Mouse (Mus musculus): ENCODE results near the gene Tnp1. TPM values are rescaled to one million over a fixed set of nuclear protein-coding genes. Genes with fewer than 3 reads are reported as not detected.

Gene Tnp1
- polyA plus RNA-seq, 1 experiment from 2014 or later: not detected

DNA sequence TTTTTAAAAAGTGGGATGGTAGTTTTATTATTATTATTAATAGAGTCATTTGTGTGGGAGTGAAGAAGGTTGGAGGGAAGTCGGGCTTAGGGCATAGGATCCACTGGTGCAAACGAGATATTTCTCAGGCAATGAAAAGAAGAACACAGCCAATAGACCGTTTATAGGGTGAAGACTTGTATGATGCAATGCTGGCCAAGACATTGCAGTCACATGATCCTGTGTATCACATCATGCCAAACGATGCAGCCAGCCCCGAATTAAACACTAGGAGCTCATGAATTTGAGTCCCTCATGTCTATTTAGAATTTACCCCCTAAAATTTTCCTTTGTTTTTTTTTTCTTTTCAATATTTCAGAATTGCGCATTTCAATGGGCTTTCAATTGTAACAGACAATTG lies 13.0 kb upstream of the Tnp1 start:
- Histone ChIP-seq H3K4me3 (ENCODE audit: low read depth, low read length) (no peak overlapping the region), H3K36me3 (ENCODE audit: control insufficient read depth, insufficient read depth, low read length) (no peaks in the 10 kb centered on the region), H3K27me3 (ENCODE audit: control insufficient read depth, insufficient read depth, low read depth, low read length) (no peaks in the 10 kb centered on the region), H3K4me2 (ENCODE audit: low read length) (no peak overlapping the region), H3K9me3 (replicated peaks; ENCODE audit: control insufficient read depth, low read length, poor library complexity, severe bottlenecking) (no peaks in the 10 kb centered on the region), H3K27ac (ENCODE audit: low read length) (no peak overlapping the region), H3K9ac (ENCODE audit: low read depth, low read length) (no peak overlapping the region), H3K4me1 (ENCODE audit: control insufficient read depth, insufficient read depth, low read length) (no peaks in the 10 kb centered on the region)
- WGBS: 90% methylated on average over 6 of the region's 6 CpGs
- no peak for ATAC-seq

GRCm38 (mm10) chr1:73027381-73027780 lies 11.7 kb upstream of the Tnp1 start:
- no peak for ATAC-seq
- H3K4me1 ChIP-seq (ENCODE audit: control insufficient read depth, insufficient read depth, low read length): no peaks in the 10 kb centered on the region
- H3K36me3 ChIP-seq (ENCODE audit: control insufficient read depth, insufficient read depth, low read length): no peaks in the 10 kb centered on the region
- no peak overlapping the region for H3K9ac ChIP-seq (ENCODE audit: low read depth, low read length)
- no peak overlapping the region for H3K27ac ChIP-seq (ENCODE audit: low read length)
- H3K27me3 ChIP-seq (ENCODE audit: control insufficient read depth, insufficient read depth, low read depth, low read length): no peaks in the 10 kb centered on the region
- H3K9me3 ChIP-seq (replicated peaks; ENCODE audit: control insufficient read depth, low read length, poor library complexity, severe bottlenecking): no peaks in the 10 kb centered on the region
- H3K4me2 ChIP-seq (ENCODE audit: low read length): no peak overlapping the region
- 78% methylated on average over 4 of the region's 4 CpGs for WGBS
- H3K4me3 ChIP-seq (ENCODE audit: low read depth, low read length): no peak overlapping the region

DNA sequence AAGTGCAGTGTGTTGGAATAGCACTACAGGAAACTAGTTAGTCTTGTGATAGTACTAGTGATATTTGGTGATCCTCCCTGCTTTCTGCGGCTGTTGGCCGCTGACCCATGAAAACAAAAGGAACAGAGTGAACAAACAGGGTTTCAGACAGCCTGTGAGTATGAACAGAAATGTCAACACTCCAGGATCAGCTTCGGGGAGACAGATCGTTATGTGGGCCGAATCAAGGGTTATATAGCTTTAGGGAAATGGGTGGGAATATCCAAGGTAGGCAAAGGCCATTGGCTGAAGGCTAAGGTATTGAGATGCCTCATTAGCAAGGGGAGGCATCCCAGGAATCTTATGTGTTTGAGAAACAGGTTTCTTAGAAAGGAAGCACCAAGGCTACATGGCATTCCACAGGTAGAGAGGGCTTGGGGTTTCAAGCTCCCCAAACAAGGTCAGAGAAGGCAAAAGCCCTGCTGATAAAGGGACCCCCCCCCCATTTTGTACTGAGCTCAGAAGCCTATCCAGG lies 11.1 kb upstream of the Tnp1 start:
- H3K27me3 ChIP-seq (ENCODE audit: control insufficient read depth, insufficient read depth, low read depth, low read length): no peaks in the 10 kb centered on the region
- H3K9me3 ChIP-seq (replicated peaks; ENCODE audit: control insufficient read depth, low read length, poor library complexity, severe bottlenecking): no peaks in the 10 kb centered on the region
- 76% methylated on average over 5 of the region's 5 CpGs for WGBS
- H3K4me2 ChIP-seq (ENCODE audit: low read length): no peak overlapping the region
- H3K9ac ChIP-seq (ENCODE audit: low read depth, low read length): no peak overlapping the region
- no peak overlapping the region for H3K4me3 ChIP-seq (ENCODE audit: low read depth, low read length)
- no peak overlapping the region for H3K27ac ChIP-seq (ENCODE audit: low read length)
- no peaks in the 10 kb centered on the region for H3K4me1 ChIP-seq (ENCODE audit: control insufficient read depth, insufficient read depth, low read length)
- H3K36me3 ChIP-seq (ENCODE audit: control insufficient read depth, insufficient read depth, low read length): no peaks in the 10 kb centered on the region
- ATAC-seq: no peak

- ATAC-seq: no peak
- Histone ChIP-seq H3K4me2 (ENCODE audit: low read length) (no peak overlapping the region), H3K27me3 (ENCODE audit: control insufficient read depth, insufficient read depth, low read depth, low read length) (no peaks in the 10 kb centered on the region), H3K4me3 (ENCODE audit: low read depth, low read length) (no peak overlapping the region), H3K9me3 (replicated peaks; ENCODE audit: control insufficient read depth, low read length, poor library complexity, severe bottlenecking) (no peaks in the 10 kb centered on the region), H3K4me1 (ENCODE audit: control insufficient read depth, insufficient read depth, low read length) (no peaks in the 10 kb centered on the region), H3K9ac (ENCODE audit: low read depth, low read length) (no peak overlapping the region), H3K27ac (ENCODE audit: low read length) (no peak overlapping the region), H3K36me3 (ENCODE audit: control insufficient read depth, insufficient read depth, low read length) (no peaks in the 10 kb centered on the region)
- WGBS: 93% methylated on average over 3 of the region's 3 CpGs
Observed at GRCm38 (mm10) chr1:73026157-73026556, 10.4 kb upstream of the Tnp1 start.

- Histone ChIP-seq H3K27me3 (ENCODE audit: control insufficient read depth, insufficient read depth, low read depth, low read length) (no peaks in the 10 kb centered on the region), H3K27ac (ENCODE audit: low read length) (no peak overlapping the region), H3K9me3 (replicated peaks; ENCODE audit: control insufficient read depth, low read length, poor library complexity, severe bottlenecking) (no peaks in the 10 kb centered on the region), H3K4me3 (ENCODE audit: low read depth, low read length) (no peak overlapping the region), H3K36me3 (ENCODE audit: control insufficient read depth, insufficient read depth, low read length) (no peaks in the 10 kb centered on the region), H3K4me1 (ENCODE audit: control insufficient read depth, insufficient read depth, low read length) (no peaks in the 10 kb centered on the region), H3K4me2 (ENCODE audit: low read length) (no peak overlapping the region), H3K9ac (ENCODE audit: low read depth, low read length) (no peak overlapping the region)
- 100% methylated on average over 1 of the region's 1 CpGs for WGBS
- no peak for ATAC-seq
Observed at GRCm38 (mm10) chr1:73006847-73007246, 8.9 kb downstream of the Tnp1 start.

GRCm38 (mm10) chr1:73004890-73005289 lies 10.8 kb downstream of the Tnp1 start:
- no peak overlapping the region for H3K27ac ChIP-seq (ENCODE audit: low read length)
- H3K4me3 ChIP-seq (ENCODE audit: low read depth, low read length): no peak overlapping the region
- 85% methylated on average over 2 of the region's 2 CpGs for WGBS
- no peaks in the 10 kb centered on the region for H3K4me1 ChIP-seq (ENCODE audit: control insufficient read depth, insufficient read depth, low read length)
- no peaks in the 10 kb centered on the region for H3K36me3 ChIP-seq (ENCODE audit: control insufficient read depth, insufficient read depth, low read length)
- no peaks in the 10 kb centered on the region for H3K27me3 ChIP-seq (ENCODE audit: control insufficient read depth, insufficient read depth, low read depth, low read length)
- no peak overlapping the region for H3K9ac ChIP-seq (ENCODE audit: low read depth, low read length)
- no peak overlapping the region for H3K4me2 ChIP-seq (ENCODE audit: low read length)
- no peaks in the 10 kb centered on the region for H3K9me3 ChIP-seq (replicated peaks; ENCODE audit: control insufficient read depth, low read length, poor library complexity, severe bottlenecking)
- no peak for ATAC-seq

DNA sequence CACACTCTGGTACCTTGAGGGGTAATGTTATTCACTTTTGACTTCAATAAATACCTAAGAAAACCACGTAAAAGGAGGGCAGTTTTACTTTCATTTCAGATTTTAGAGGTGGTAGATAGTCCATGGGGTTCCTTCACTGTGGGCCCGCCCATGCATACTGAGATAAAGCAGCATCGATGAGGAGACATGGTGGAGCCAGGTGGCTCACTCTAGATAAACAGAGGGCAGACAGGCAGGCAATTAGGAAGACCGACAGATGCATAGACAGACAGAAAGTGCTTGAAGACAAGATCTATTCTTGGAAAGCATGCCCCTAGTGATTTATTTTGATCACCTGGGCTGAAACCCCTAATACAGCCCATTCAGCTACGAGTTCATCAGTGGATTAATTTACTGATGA lies 13.1 kb downstream of the Tnp1 start:
- Histone ChIP-seq H3K9me3 (replicated peaks; ENCODE audit: control insufficient read depth, low read length, poor library complexity, severe bottlenecking) (no peaks in the 10 kb centered on the region), H3K27ac (ENCODE audit: low read length) (no peak overlapping the region), H3K4me2 (ENCODE audit: low read length) (no peak overlapping the region), H3K4me3 (ENCODE audit: low read depth, low read length) (no peak overlapping the region), H3K4me1 (ENCODE audit: control insufficient read depth, insufficient read depth, low read length) (no peaks in the 10 kb centered on the region), H3K9ac (ENCODE audit: low read depth, low read length) (no peak overlapping the region), H3K36me3 (ENCODE audit: control insufficient read depth, insufficient read depth, low read length) (no peaks in the 10 kb centered on the region), H3K27me3 (ENCODE audit: control insufficient read depth, insufficient read depth, low read depth, low read length) (no peaks in the 10 kb centered on the region)
- WGBS: 85% methylated on average over 5 of the region's 5 CpGs
- ATAC-seq: no peak

- H3K9ac ChIP-seq (ENCODE audit: low read depth, low read length): no peak overlapping the region
- H3K27ac ChIP-seq (ENCODE audit: low read length): no peak overlapping the region
- no peak overlapping the region for H3K4me3 ChIP-seq (ENCODE audit: low read depth, low read length)
- H3K4me2 ChIP-seq (ENCODE audit: low read length): no peak overlapping the region
- no peaks in the 10 kb centered on the region for H3K27me3 ChIP-seq (ENCODE audit: control insufficient read depth, insufficient read depth, low read depth, low read length)
- H3K9me3 ChIP-seq (replicated peaks; ENCODE audit: control insufficient read depth, low read length, poor library complexity, severe bottlenecking): no peaks in the 10 kb centered on the region
- no peaks in the 10 kb centered on the region for H3K36me3 ChIP-seq (ENCODE audit: control insufficient read depth, insufficient read depth, low read length)
- WGBS: 85% methylated on average over 5 of the region's 5 CpGs
- H3K4me1 ChIP-seq (ENCODE audit: control insufficient read depth, insufficient read depth, low read length): no peaks in the 10 kb centered on the region
- ATAC-seq: no peak
Observed at GRCm38 (mm10) chr1:73001961-73002360, 13.7 kb downstream of the Tnp1 start.

GRCm38 (mm10) chr1:72994751-72995528 lies 20.8 kb downstream of the Tnp1 start:
- no peak overlapping the region for H3K4me2 ChIP-seq (ENCODE audit: low read length)
- H3K9ac ChIP-seq (ENCODE audit: low read depth, low read length): no peak overlapping the region
- no peak overlapping the region for H3K4me3 ChIP-seq (ENCODE audit: low read depth, low read length)
- no peak for ATAC-seq
- H3K36me3 ChIP-seq (ENCODE audit: control insufficient read depth, insufficient read depth, low read length): no peaks in the 10 kb centered on the region
- 90% methylated on average over 5 of the region's 5 CpGs for WGBS
- H3K9me3 ChIP-seq (replicated peaks; ENCODE audit: control insufficient read depth, low read length, poor library complexity, severe bottlenecking): no peaks in the 10 kb centered on the region
- H3K27ac ChIP-seq (ENCODE audit: low read length): no peak overlapping the region
- no peaks in the 10 kb centered on the region for H3K4me1 ChIP-seq (ENCODE audit: control insufficient read depth, insufficient read depth, low read length)
- H3K27me3 ChIP-seq (ENCODE audit: control insufficient read depth, insufficient read depth, low read depth, low read length): no peaks in the 10 kb centered on the region
